Mouse (Mus musculus): ENCODE measurements around the gene Mllt3. TPM values are rescaled to one million over a fixed set of nuclear protein-coding genes. Genes with fewer than 3 reads are reported as not detected.

Gene Mllt3
- polyA plus RNA-seq, 1 experiment from 2014 or later, result 27.5 TPM

DNA sequence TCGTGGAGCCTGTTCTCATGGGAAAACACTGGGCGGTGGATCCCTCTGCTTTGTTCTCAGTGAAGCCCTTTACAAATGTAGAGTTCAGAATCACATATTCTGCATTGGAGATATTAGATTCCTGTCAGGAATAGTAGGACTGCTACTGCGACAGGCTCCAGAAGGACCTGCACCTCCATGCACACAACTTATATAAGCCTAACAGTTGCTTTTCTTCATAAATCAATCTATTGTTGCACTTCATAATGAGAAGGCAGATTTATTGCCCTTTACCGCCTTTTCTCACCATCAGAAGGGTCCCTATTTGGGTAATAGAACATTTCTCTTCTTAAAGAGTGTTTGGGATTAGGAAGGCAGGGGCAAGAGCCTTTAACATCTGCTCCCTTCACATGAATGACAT is 231.0 kb downstream of the Mllt3 start:
- H3K36me3 ChIP-seq (ENCODE audit: insufficient read depth, low read length), result no peaks in the 10 kb centered on the region
- ATAC-seq (ENCODE audit: low FRiP score, low TSS enrichment), result no peak
- no peak overlapping the region for H3K27ac ChIP-seq (ENCODE audit: low read length)
- peaks cover 7% of the 10 kb centered on the region; the same call in 1 of the 2 replicates for H3K4me1 ChIP-seq (ENCODE audit: insufficient read depth, low read length)
- no peaks in the 10 kb centered on the region for H3K27me3 ChIP-seq (ENCODE audit: insufficient read depth, low read length)
- WGBS, result 63% methylated on average over 4 of the region's 4 CpGs
- H3K9me3 ChIP-seq (ENCODE audit: low read length), result no peaks in the 10 kb centered on the region
- no peak overlapping the region for H3K4me3 ChIP-seq (ENCODE audit: low read length)
- no peak overlapping the region for H3K4me2 ChIP-seq (replicated peaks; ENCODE audit: low read depth, low read length)
- no peak overlapping the region for H3K9ac ChIP-seq (replicated peaks; ENCODE audit: low read length)

DNA sequence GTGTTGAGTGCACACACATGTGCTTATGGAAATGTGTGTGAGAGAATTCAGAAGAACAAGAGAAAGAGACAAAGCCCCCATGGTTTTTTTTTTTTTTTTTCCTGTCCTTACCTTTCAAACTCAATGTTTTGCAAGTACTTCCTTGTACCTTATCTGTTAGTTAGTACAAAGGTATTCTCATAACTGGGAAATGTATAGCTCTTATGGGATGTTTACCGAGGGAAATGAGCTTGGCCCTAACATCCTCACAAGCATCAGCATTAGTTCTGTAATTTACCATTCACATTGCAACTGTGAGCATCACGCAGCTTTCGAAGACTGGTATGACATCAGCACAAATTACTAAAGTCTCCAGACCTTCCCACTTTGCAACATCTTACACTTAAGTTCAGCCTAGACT is 231.8 kb downstream of the Mllt3 start:
- H3K9ac ChIP-seq (replicated peaks; ENCODE audit: low read length), result no peak overlapping the region
- 94% methylated on average over 3 of the region's 3 CpGs for WGBS
- H3K36me3 ChIP-seq (ENCODE audit: insufficient read depth, low read length), result no peaks in the 10 kb centered on the region
- H3K4me1 ChIP-seq (ENCODE audit: insufficient read depth, low read length), result peaks cover 4% of the 10 kb centered on the region; the same call in 1 of the 2 replicates
- H3K9me3 ChIP-seq (ENCODE audit: low read length), result no peaks in the 10 kb centered on the region
- no peak overlapping the region for H3K27ac ChIP-seq (ENCODE audit: low read length)
- H3K4me3 ChIP-seq (ENCODE audit: low read length), result no peak overlapping the region
- H3K4me2 ChIP-seq (replicated peaks; ENCODE audit: low read depth, low read length), result no peak overlapping the region
- H3K27me3 ChIP-seq (ENCODE audit: insufficient read depth, low read length), result no peaks in the 10 kb centered on the region
- ATAC-seq (ENCODE audit: low FRiP score, low TSS enrichment), result no peak

GRCm38 (mm10) chr4:87800276-87800675 is 232.9 kb downstream of the Mllt3 start:
- Histone ChIP-seq H3K9ac (replicated peaks; ENCODE audit: low read length) (no peak overlapping the region), H3K4me2 (replicated peaks; ENCODE audit: low read depth, low read length) (no peak overlapping the region), H3K9me3 (ENCODE audit: low read length) (no peaks in the 10 kb centered on the region), H3K27ac (ENCODE audit: low read length) (no peak overlapping the region), H3K36me3 (ENCODE audit: insufficient read depth, low read length) (no peaks in the 10 kb centered on the region), H3K27me3 (ENCODE audit: insufficient read depth, low read length) (no peaks in the 10 kb centered on the region), H3K4me1 (ENCODE audit: insufficient read depth, low read length) (0 out of 2 replicates have a peak, but pooled peaks cover 3% of the 10 kb centered on the region), H3K4me3 (ENCODE audit: low read length) (no peak overlapping the region)
- 39% methylated on average over 1 of the region's 1 CpGs for WGBS
- no peak for ATAC-seq (ENCODE audit: low FRiP score, low TSS enrichment)

DNA sequence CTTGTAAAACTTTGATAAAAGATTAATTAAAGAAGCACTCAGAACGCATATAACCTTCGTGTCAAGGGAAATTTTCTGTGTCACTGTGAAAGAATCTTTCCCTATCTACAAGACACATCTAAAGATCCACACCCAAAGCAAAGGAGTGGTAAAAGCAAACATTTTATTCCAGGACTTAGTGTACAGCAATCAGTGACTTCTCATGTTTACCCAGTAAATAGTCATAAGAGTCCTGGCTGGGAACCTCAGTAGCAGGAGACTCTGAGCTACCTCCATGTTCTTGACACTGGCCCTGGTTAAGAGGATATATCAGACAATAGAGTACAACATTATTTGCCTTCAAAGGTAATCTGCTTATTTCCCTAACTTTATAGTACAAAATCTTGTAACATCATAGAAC is 233.7 kb downstream of the Mllt3 start:
- no peaks in the 10 kb centered on the region for H3K9me3 ChIP-seq (ENCODE audit: low read length)
- 0 out of 2 replicates have a peak, but pooled peaks cover 3% of the 10 kb centered on the region for H3K4me1 ChIP-seq (ENCODE audit: insufficient read depth, low read length)
- no peak for ATAC-seq (ENCODE audit: low FRiP score, low TSS enrichment)
- no peak overlapping the region for H3K4me3 ChIP-seq (ENCODE audit: low read length)
- no peaks in the 10 kb centered on the region for H3K36me3 ChIP-seq (ENCODE audit: insufficient read depth, low read length)
- H3K9ac ChIP-seq (replicated peaks; ENCODE audit: low read length), result no peak overlapping the region
- no peak overlapping the region for H3K27ac ChIP-seq (ENCODE audit: low read length)
- H3K27me3 ChIP-seq (ENCODE audit: insufficient read depth, low read length), result no peaks in the 10 kb centered on the region
- no peak overlapping the region for H3K4me2 ChIP-seq (replicated peaks; ENCODE audit: low read depth, low read length)
- WGBS, result 79% methylated on average over 2 of the region's 2 CpGs

DNA sequence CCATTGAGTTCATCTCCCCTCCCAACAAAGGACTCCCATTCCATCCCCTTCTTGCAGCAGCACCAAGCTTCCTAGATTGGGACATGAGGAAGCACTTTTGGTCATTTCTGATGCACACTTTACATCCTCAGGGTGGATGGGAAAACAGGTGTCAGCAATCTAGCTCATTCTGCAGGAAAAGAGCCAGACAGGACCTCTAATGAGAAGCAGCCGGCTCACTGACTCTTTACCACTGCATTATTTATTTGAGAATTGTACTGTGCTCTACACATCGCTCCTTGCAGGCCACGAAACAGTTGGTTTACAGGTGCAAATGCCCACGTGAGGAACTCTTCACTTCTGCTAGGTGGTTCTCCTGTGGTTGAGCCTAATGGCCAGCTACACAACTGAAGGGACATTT is 237.9 kb downstream of the Mllt3 start:
- WGBS, result 84% methylated on average over 4 of the region's 4 CpGs
- Histone ChIP-seq H3K36me3 (ENCODE audit: insufficient read depth, low read length) (peaks cover 9% of the 10 kb centered on the region), H3K9ac (replicated peaks; ENCODE audit: low read length) (no peak overlapping the region), H3K4me2 (replicated peaks; ENCODE audit: low read depth, low read length) (no peak overlapping the region), H3K4me3 (ENCODE audit: low read length) (no peak overlapping the region), H3K27me3 (ENCODE audit: insufficient read depth, low read length) (no peaks in the 10 kb centered on the region), H3K27ac (ENCODE audit: low read length) (no peak overlapping the region), H3K4me1 (ENCODE audit: insufficient read depth, low read length) (no peaks in the 10 kb centered on the region), H3K9me3 (ENCODE audit: low read length) (no peaks in the 10 kb centered on the region)
- ATAC-seq (ENCODE audit: low FRiP score, low TSS enrichment), result no peak

- Histone ChIP-seq H3K27ac (ENCODE audit: low read length) (no peak overlapping the region), H3K9me3 (ENCODE audit: low read length) (no peaks in the 10 kb centered on the region), H3K36me3 (ENCODE audit: insufficient read depth, low read length) (peaks cover 13% of the 10 kb centered on the region), H3K4me1 (ENCODE audit: insufficient read depth, low read length) (no peaks in the 10 kb centered on the region), H3K4me3 (ENCODE audit: low read length) (no peak overlapping the region), H3K9ac (replicated peaks; ENCODE audit: low read length) (no peak overlapping the region), H3K27me3 (ENCODE audit: insufficient read depth, low read length) (no peaks in the 10 kb centered on the region), H3K4me2 (replicated peaks; ENCODE audit: low read depth, low read length) (no peak overlapping the region)
- WGBS, result 77% methylated on average over 3 of the region's 3 CpGs
- no peak for ATAC-seq (ENCODE audit: low FRiP score, low TSS enrichment)
These were observed 238.9 kb downstream of the Mllt3 start for GRCm38 (mm10) chr4:87794216-87794615.

GRCm38 (mm10) chr4:87792511-87792910 is 240.7 kb downstream of the Mllt3 start:
- 44% methylated on average over 5 of the region's 5 CpGs for WGBS
- Histone ChIP-seq H3K4me2 (replicated peaks; ENCODE audit: low read depth, low read length) (no peak overlapping the region), H3K27ac (ENCODE audit: low read length) (no peak overlapping the region), H3K9ac (replicated peaks; ENCODE audit: low read length) (no peak overlapping the region), H3K9me3 (ENCODE audit: low read length) (no peaks in the 10 kb centered on the region), H3K27me3 (ENCODE audit: insufficient read depth, low read length) (no peaks in the 10 kb centered on the region), H3K4me3 (ENCODE audit: low read length) (no peak overlapping the region), H3K4me1 (ENCODE audit: insufficient read depth, low read length) (no peaks in the 10 kb centered on the region), H3K36me3 (ENCODE audit: insufficient read depth, low read length) (peaks cover 22% of the 10 kb centered on the region)
- ATAC-seq (ENCODE audit: low FRiP score, low TSS enrichment), result no peak

GRCm38 (mm10) chr4:87789446-87789845 is 243.7 kb downstream of the Mllt3 start:
- Histone ChIP-seq H3K9me3 (ENCODE audit: low read length) (no peaks in the 10 kb centered on the region), H3K27me3 (ENCODE audit: insufficient read depth, low read length) (no peaks in the 10 kb centered on the region), H3K27ac (ENCODE audit: low read length) (no peak overlapping the region), H3K4me1 (ENCODE audit: insufficient read depth, low read length) (peaks cover 11% of the 10 kb centered on the region), H3K9ac (replicated peaks; ENCODE audit: low read length) (no peak overlapping the region), H3K36me3 (ENCODE audit: insufficient read depth, low read length) (peaks cover 22% of the 10 kb centered on the region), H3K4me2 (replicated peaks; ENCODE audit: low read depth, low read length) (no peak overlapping the region), H3K4me3 (ENCODE audit: low read length) (no peak overlapping the region)
- 88% methylated on average over 7 of the region's 7 CpGs for WGBS
- no peak for ATAC-seq (ENCODE audit: low FRiP score, low TSS enrichment)

DNA sequence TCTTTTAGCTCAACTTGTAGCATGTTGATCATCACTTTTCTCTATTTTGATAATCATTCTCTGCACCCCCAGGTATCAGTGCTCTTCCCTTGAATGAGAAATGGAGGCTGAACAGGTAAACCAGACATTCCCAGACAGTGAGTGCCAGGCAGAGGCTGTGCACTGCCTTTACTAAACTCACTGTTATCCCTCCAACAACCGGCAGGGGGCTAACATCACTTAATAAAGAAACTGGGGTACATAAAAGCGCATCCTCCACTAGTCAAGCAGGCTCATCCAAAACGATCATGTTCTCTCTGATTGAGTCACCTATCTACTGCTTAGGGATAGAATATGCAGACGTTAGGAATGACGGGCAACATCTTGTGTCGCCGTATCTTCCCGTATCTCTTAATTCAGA is 244.5 kb downstream of the Mllt3 start:
- Histone ChIP-seq H3K4me1 (ENCODE audit: insufficient read depth, low read length) (peaks cover 11% of the 10 kb centered on the region), H3K4me3 (ENCODE audit: low read length) (no peak overlapping the region), H3K9ac (replicated peaks; ENCODE audit: low read length) (no peak overlapping the region), H3K9me3 (ENCODE audit: low read length) (no peaks in the 10 kb centered on the region), H3K4me2 (replicated peaks; ENCODE audit: low read depth, low read length) (no peak overlapping the region), H3K27ac (ENCODE audit: low read length) (no peak overlapping the region), H3K27me3 (ENCODE audit: insufficient read depth, low read length) (no peaks in the 10 kb centered on the region), H3K36me3 (ENCODE audit: insufficient read depth, low read length) (peaks cover 22% of the 10 kb centered on the region)
- ATAC-seq (ENCODE audit: low FRiP score, low TSS enrichment), result no peak
- WGBS, result 76% methylated on average over 8 of the region's 8 CpGs

GRCm38 (mm10) chr4:87785132-87786074 is 247.8 kb downstream of the Mllt3 start:
- peak overlapping the region; percentile 19; the same call in 1 of the 2 replicates for H3K4me2 ChIP-seq (replicated peaks; ENCODE audit: low read depth, low read length)
- H3K4me1 ChIP-seq (ENCODE audit: insufficient read depth, low read length), result peaks cover 11% of the 10 kb centered on the region
- H3K27me3 ChIP-seq (ENCODE audit: insufficient read depth, low read length), result no peaks in the 10 kb centered on the region
- WGBS, result 13% methylated on average over 12 of the region's 12 CpGs
- H3K9me3 ChIP-seq (ENCODE audit: low read length), result no peaks in the 10 kb centered on the region
- no peak overlapping the region for H3K9ac ChIP-seq (replicated peaks; ENCODE audit: low read length)
- H3K4me3 ChIP-seq (ENCODE audit: low read length), result no peak overlapping the region
- no peak overlapping the region for H3K27ac ChIP-seq (ENCODE audit: low read length)
- H3K36me3 ChIP-seq (ENCODE audit: insufficient read depth, low read length), result peaks cover 19% of the 10 kb centered on the region; the same call in 1 of the 2 replicates
- peak; percentile 73; the same call in 1 of the 2 replicates for ATAC-seq (ENCODE audit: low FRiP score, low TSS enrichment)
